Mouse (Mus musculus) intestine, postnatal 0 days (tissue): ENCODE measurements around the gene Traf4. TPM values are rescaled to one million over a fixed set of nuclear protein-coding genes. Genes with fewer than 3 reads are reported as not detected.

ENCODE experiments used
- ATAC-seq: fragments of 200-750 bp; cut with Nextera tagmentation; 2 replicates; pipeline ENCODE4 v1.8.0; 2017; ENCODE audit warnings: mild to moderate bottlenecking, moderate TSS enrichment, moderate library complexity
- H3K27ac ChIP-seq: fragments of 300-500 bp; sonication (generic); 2 replicates; pipeline ENCODE4 v1.5.1; 2014; ENCODE audit warnings: mild to moderate bottlenecking, low read depth, low read length, moderate library complexity
- H3K27me3 ChIP-seq: fragments of 300-500 bp; sonication (generic); replicated peaks from 2 replicates; pipeline ENCODE4 v1.6.1; 2014; ENCODE audit warnings: low read length, mixed read lengths; ENCODE audit not compliant: control insufficient read depth, insufficient read depth
- H3K36me3 ChIP-seq: fragments of 300-500 bp; sonication (generic); 2 replicates; pipeline ENCODE4 v1.6.1; 2014; ENCODE audit warnings: mild to moderate bottlenecking, moderate library complexity; ENCODE audit not compliant: control insufficient read depth, insufficient read depth
- H3K4me1 ChIP-seq: fragments of 300-500 bp; sonication (generic); replicated peaks from 2 replicates; pipeline ENCODE4 v1.6.1; 2014; ENCODE audit warnings: antibody characterized with exemption, low read length, mixed read lengths; ENCODE audit not compliant: control insufficient read depth, insufficient read depth
- H3K4me2 ChIP-seq: fragments of 300-500 bp; sonication (generic); replicated peaks from 2 replicates; pipeline ENCODE4 v1.6.1; 2014; ENCODE audit warnings: low read depth, mild to moderate bottlenecking, moderate library complexity
- H3K4me3 ChIP-seq: fragments of 300-500 bp; sonication (generic); 2 replicates; pipeline ENCODE4 v1.5.1; 2014; ENCODE audit warnings: low read depth, low read length
- H3K9ac ChIP-seq: fragments of 300-500 bp; sonication (generic); 2 replicates; pipeline ENCODE4 v1.6.1; 2014; ENCODE audit warnings: mild to moderate bottlenecking, low read depth, low read length
- H3K9me3 ChIP-seq: fragments of 300-500 bp; sonication (generic); 2 replicates; pipeline ENCODE4 v1.6.1; 2016; ENCODE audit warnings: mixed run types; ENCODE audit not compliant: control insufficient read depth
- CTCF ChIP-seq: sonication (generic); IDR thresholded peaks from 2 replicates; pipeline ENCODE4 v1.5.1; 2016; ENCODE audit warnings: low read depth, mild to moderate bottlenecking, control low read depth, antibody characterized with exemption, moderate library complexity
- WGBS: fragments of 180-500 bp; shearing (Covaris S2); extraction: QIAGEN DNeasy Blood & Tissue Kit; methylation state at CpG from one replicate; pipeline ENCODE4 v1.1.7; 2014; 5-methylcytosine and 5-hydroxymethylcytosine counted together
- polyA plus RNA-seq: library from polyadenylated mRNA; unstranded; fragments of >200 nt; fragmentation: Nextera tagmentation; extraction: Ambion mirVana; gene quantifications from 2 replicates; pipeline ENCODE4 v1.2.1, GENCODE M21; 2015

The Traf4 gene
- polyA plus RNA-seq, 1 experiment from 2014 or later: 30.8 TPM

DNA sequence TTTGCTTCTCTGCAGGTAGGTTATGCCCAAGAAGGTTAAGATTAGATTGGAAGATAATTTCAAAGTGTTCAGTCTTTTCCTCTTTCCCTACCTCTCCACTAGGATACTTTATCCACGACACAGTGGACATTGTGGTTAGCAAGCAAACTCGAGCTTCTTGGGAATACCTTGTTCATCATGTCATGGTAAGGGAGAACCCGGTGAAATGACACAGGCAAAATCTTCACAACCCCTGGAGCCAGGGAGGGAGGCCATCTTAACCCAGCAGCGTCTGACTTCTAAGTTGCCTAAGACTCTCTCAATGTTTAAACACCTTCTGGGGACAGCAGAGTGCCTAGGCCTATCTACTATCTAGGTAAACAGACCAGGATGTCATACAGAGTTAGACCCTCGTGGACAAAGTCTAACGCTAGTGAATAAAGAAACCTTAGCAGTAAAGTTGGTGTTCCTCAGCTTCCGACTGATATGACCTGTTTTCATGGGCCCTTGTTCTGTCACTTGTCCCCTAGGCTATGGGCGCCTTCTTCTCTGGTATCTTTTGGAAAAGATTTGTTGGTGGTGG is 14.1 kb upstream of the Traf4 start:
- ATAC-seq: no peak
- H3K4me2 ChIP-seq: peak overlapping the region; percentile 94
- no peaks in the 10 kb centered on the region for H3K9me3 ChIP-seq
- H3K36me3 ChIP-seq: peaks cover 19% of the 10 kb centered on the region
- no peak overlapping the region for H3K9ac ChIP-seq
- H3K4me3 ChIP-seq: peak overlapping the region; percentile 69
- H3K4me1 ChIP-seq: no peaks in the 10 kb centered on the region
- H3K27me3 ChIP-seq: no peaks in the 10 kb centered on the region
- 19% methylated on average over 8 of the region's 8 CpGs for WGBS
- H3K27ac ChIP-seq: no peak overlapping the region
- no peak for TF ChIP-seq CTCF

DNA sequence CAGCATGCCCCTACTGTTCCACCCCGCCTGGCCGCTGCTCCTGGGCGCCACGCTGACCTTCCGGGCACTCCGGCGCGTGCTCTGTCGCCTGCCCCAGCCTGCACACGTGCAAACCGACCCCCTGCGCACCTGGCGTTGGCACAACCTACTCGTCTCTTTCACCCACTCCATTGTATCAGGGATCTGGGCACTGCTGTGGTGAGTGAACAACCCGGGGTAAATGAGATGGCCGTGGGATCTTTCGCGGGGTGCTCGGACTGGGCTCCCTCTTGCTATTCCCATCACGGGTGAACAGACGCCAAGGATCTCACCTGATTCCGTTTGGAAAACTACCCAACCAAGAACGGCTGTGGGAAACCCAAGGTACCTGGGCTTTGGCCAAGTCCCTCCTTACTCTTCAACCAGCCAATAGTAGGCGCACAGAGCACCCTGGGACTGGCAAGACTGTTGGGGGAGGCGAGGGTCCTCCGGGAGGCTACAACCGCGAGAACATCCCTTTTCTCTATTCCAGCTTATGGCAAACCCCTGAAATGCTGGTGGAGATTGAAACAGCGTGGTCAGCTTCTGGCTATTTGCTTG is 13.6 kb upstream of the Traf4 start:
- WGBS: 2% methylated on average over 29 of the region's 29 CpGs

GRCm38 (mm10) chr11:78177903-78178858 is 12.8 kb upstream of the Traf4 start:
- no peaks in the 10 kb centered on the region for H3K4me1 ChIP-seq
- H3K27ac ChIP-seq: peak overlapping the region; percentile 92

More for the DNA sequence above, 13.6 kb upstream of the Traf4 start:
- no peak for TF ChIP-seq CTCF
- Histone ChIP-seq H3K27ac (peak overlapping the region; percentile 92), H3K4me2 (peak overlapping the region; percentile 94), H3K9ac (peak overlapping the region; percentile 65), H3K36me3 (peaks cover 19% of the 10 kb centered on the region), H3K27me3 (no peaks in the 10 kb centered on the region), H3K4me1 (no peaks in the 10 kb centered on the region), H3K9me3 (no peaks in the 10 kb centered on the region), H3K4me3 (peak overlapping the region; percentile 69)
- ATAC-seq: peak; percentile 2; the same call in 1 of the 2 replicates

GRCm38 (mm10) chr11:78177437-78177836 is 12.0 kb upstream of the Traf4 start:
- WGBS: under 1% methylated on average over 10 of the region's 10 CpGs
- Histone ChIP-seq H3K27ac (peak overlapping the region; percentile 92), H3K9me3 (no peaks in the 10 kb centered on the region), H3K4me2 (peak overlapping the region; percentile 94), H3K9ac (peak overlapping the region; percentile 35; the same call in 1 of the 2 replicates), H3K4me3 (peak overlapping the region; percentile 69), H3K36me3 (peaks cover 19% of the 10 kb centered on the region), H3K27me3 (no peaks in the 10 kb centered on the region), H3K4me1 (no peaks in the 10 kb centered on the region)
- ATAC-seq: peak; percentile 23; the same call in 1 of the 2 replicates
- TF ChIP-seq CTCF: no peak

More at GRCm38 (mm10) chr11:78177903-78178858, 12.8 kb upstream of the Traf4 start:
- Histone ChIP-seq H3K27me3 (no peaks in the 10 kb centered on the region), H3K4me3 (peak overlapping the region; percentile 69), H3K36me3 (peaks cover 19% of the 10 kb centered on the region), H3K9ac (peak overlapping the region; percentile 65), H3K4me2 (peak overlapping the region; percentile 94), H3K9me3 (no peaks in the 10 kb centered on the region)
- ATAC-seq: peak; percentile 83
- TF ChIP-seq CTCF: peak; percentile 100
- under 1% methylated on average over 71 of the region's 84 CpGs for WGBS

- Histone ChIP-seq H3K36me3 (peaks cover 19% of the 10 kb centered on the region), H3K27ac (peak overlapping the region; percentile 92), H3K4me1 (no peaks in the 10 kb centered on the region), H3K27me3 (no peaks in the 10 kb centered on the region), H3K4me3 (peak overlapping the region; percentile 69), H3K9me3 (no peaks in the 10 kb centered on the region), H3K4me2 (peak overlapping the region; percentile 94), H3K9ac (peak overlapping the region; percentile 35)
- no peak for ATAC-seq
- no peak for TF ChIP-seq CTCF
- under 1% methylated on average over 23 of the region's 23 CpGs for WGBS
Observed at GRCm38 (mm10) chr11:78176905-78177331, 11.5 kb upstream of the Traf4 start.

GRCm38 (mm10) chr11:78176402-78176862 is 11.0 kb upstream of the Traf4 start, which contains the start of the genes Nek8 and Tlcd1:
Gene Nek8, minus strand, starts transcription at chr11:78176675.
Gene Tlcd1, plus strand, starts transcription at chr11:78176711.
- no peaks in the 10 kb centered on the region for H3K9me3 ChIP-seq
- peak within 1 kb of the TSS; percentile 69 for H3K4me3 ChIP-seq
- H3K27ac ChIP-seq: peak within 1 kb of the TSS; percentile 92
- TF ChIP-seq CTCF: no peak
- H3K4me1 ChIP-seq: no peaks in the 10 kb centered on the region
- H3K9ac ChIP-seq: peak within 1 kb of the TSS; percentile 35
- WGBS: under 1% methylated on average over 32 of the region's 32 CpGs
- peak; percentile 65 for ATAC-seq
- H3K36me3 ChIP-seq: peaks cover 19% of the 10 kb centered on the region
- H3K27me3 ChIP-seq: no peaks in the 10 kb centered on the region
- H3K4me2 ChIP-seq: peak within 1 kb of the TSS; percentile 94
